Mouse (Mus musculus) ES-Bruce4 (cell line): ENCODE results near the gene Pmpcb. TPM values are rescaled to one million over a fixed set of nuclear protein-coding genes. Genes with fewer than 3 reads are reported as not detected.

Experiments
- H3K27ac ChIP-seq: 2 replicates; pipeline ENCODE4 v1.5.1; 2012; ENCODE audit warnings: low read length, inconsistent platforms; ENCODE audit not compliant: insufficient read depth
- H3K27me3 ChIP-seq: 2 replicates; pipeline ENCODE4 v1.6.1; 2012; ENCODE audit warnings: mild to moderate bottlenecking, low read length, inconsistent platforms; ENCODE audit not compliant: control insufficient read depth, poor library complexity, insufficient read depth, severe bottlenecking
- H3K36me3 ChIP-seq: 2 replicates; pipeline ENCODE4 v1.6.1; 2012; ENCODE audit warnings: inconsistent platforms, mild to moderate bottlenecking, low read length, moderate library complexity; ENCODE audit not compliant: control insufficient read depth, poor library complexity, insufficient read depth, severe bottlenecking
- H3K4me1 ChIP-seq: one replicate; pipeline ENCODE4 v1.8.1; 2011; ENCODE audit warnings: low read length; ENCODE audit not compliant: control insufficient read depth, insufficient read depth
- H3K4me3 ChIP-seq: 2 replicates; pipeline ENCODE4 v1.5.1; 2011; ENCODE audit warnings: low read depth, mild to moderate bottlenecking, low read length
- H3K9ac ChIP-seq: 2 replicates; pipeline ENCODE4 v1.6.1; 2012; ENCODE audit warnings: low read depth, mild to moderate bottlenecking, inconsistent platforms; ENCODE audit not compliant: poor library complexity, severe bottlenecking
- H3K9me3 ChIP-seq: replicated peaks from 2 replicates; pipeline ENCODE4 v1.6.1; 2012; ENCODE audit warnings: mild to moderate bottlenecking, low read length, inconsistent platforms; ENCODE audit not compliant: control insufficient read depth, poor library complexity, insufficient read depth, severe bottlenecking
- CTCF ChIP-seq: IDR thresholded peaks from one replicate; pipeline ENCODE4 v1.8.1; 2011; ENCODE audit warnings: low read depth, low read length
- EP300 ChIP-seq: IDR thresholded peaks from 2 replicates; pipeline ENCODE4 v1.6.1; 2011; ENCODE audit warnings: low read depth, low read length; ENCODE audit not compliant: insufficient read depth
- POLR2A ChIP-seq: IDR thresholded peaks from one replicate; pipeline ENCODE4 v1.8.1; 2011; ENCODE audit warnings: low read length; ENCODE audit not compliant: insufficient read depth
- polyA plus RNA-seq: library from polyadenylated mRNA; stranded (reverse); fragments of >200 nt; gene quantifications from 2 replicates; pipeline ENCODE4 v1.2.4, GENCODE M21; 2011; ENCODE audit warnings: low read depth; ENCODE audit not compliant: missing spikeins, insufficient read depth, insufficient read length

Gene Pmpcb
- polyA plus RNA-seq, 1 experiment, result 111 TPM

DNA sequence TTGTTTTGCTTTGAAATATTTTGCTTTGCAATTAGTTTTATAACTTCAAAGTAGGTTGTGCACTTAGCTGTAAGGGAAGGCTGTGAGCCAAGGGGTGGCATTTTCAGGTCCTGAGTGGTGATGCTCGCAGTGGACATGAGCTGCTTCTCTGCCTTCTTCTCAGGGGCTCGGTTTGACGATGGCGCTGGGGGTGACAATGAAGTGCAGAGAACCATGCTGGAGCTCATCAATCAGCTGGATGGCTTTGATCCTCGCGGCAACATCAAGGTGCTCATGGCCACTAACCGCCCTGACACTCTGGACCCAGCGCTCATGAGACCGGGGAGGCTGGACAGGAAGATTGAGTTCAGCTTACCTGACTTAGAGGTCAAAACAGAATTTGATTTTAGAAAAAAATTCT lies 66.0 kb downstream of the Pmpcb start:
- H3K27ac ChIP-seq, result no peak overlapping the region
- no peak for TF ChIP-seq CTCF
- no peak for TF ChIP-seq EP300
- TF ChIP-seq POLR2A, result no peak
- H3K9ac ChIP-seq, result no peak overlapping the region
- no peaks in the 10 kb centered on the region for H3K4me1 ChIP-seq
- H3K27me3 ChIP-seq, result no peaks in the 10 kb centered on the region; the same call in 1 of the 2 replicates
- H3K4me3 ChIP-seq, result no peak overlapping the region
- H3K36me3 ChIP-seq, result peaks cover 35% of the 10 kb centered on the region
- no peaks in the 10 kb centered on the region for H3K9me3 ChIP-seq

- H3K36me3 ChIP-seq, result peaks cover 31% of the 10 kb centered on the region
- no peaks in the 10 kb centered on the region for H3K4me1 ChIP-seq
- no peaks in the 10 kb centered on the region; the same call in 1 of the 2 replicates for H3K27me3 ChIP-seq
- H3K9me3 ChIP-seq, result no peaks in the 10 kb centered on the region
- no peak overlapping the region for H3K27ac ChIP-seq
- no peak overlapping the region for H3K9ac ChIP-seq
- H3K4me3 ChIP-seq, result no peak overlapping the region
- TF ChIP-seq EP300, result no peak
These were observed 66.8 kb downstream of the Pmpcb start for GRCm38 (mm10) chr5:21803691-21804188.

- Histone ChIP-seq H3K9ac (no peak overlapping the region), H3K36me3 (peaks cover 23% of the 10 kb centered on the region), H3K4me1 (no peaks in the 10 kb centered on the region), H3K4me3 (no peak overlapping the region), H3K27me3 (no peaks in the 10 kb centered on the region; the same call in 1 of the 2 replicates), H3K27ac (no peak overlapping the region), H3K9me3 (no peaks in the 10 kb centered on the region)
- no peak for TF ChIP-seq EP300
- no peak for TF ChIP-seq POLR2A
- no peak for TF ChIP-seq CTCF
These were observed 67.9 kb downstream of the Pmpcb start for GRCm38 (mm10) chr5:21804837-21805236.

Other genes starting within 250 kb of the Pmpcb start
- 0.73 TPM in 1 of 2 replicates, not detected in the other for gene Lrrc17, start 193.6 kb upstream of the Pmpcb start, polyA plus RNA-seq
- not detected in 2 replicates for gene Fbxl13, start 91.5 kb upstream of the Pmpcb start, polyA plus RNA-seq
- 74.3 and 74.7 TPM in 2 replicates for gene Armc10, start 91.3 kb upstream of the Pmpcb start, polyA plus RNA-seq
- gene Napepld, start 35.7 kb upstream of the Pmpcb start, polyA plus RNA-seq, result 6.4 and 7.0 TPM in 2 replicates
- 113 and 119 TPM in 2 replicates for gene Dnajc2, start 48.1 kb downstream of the Pmpcb start, polyA plus RNA-seq
- 137 TPM in 2 replicates for gene Psmc2, start 48.1 kb downstream of the Pmpcb start, polyA plus RNA-seq
- gene Slc26a5, start 128.5 kb downstream of the Pmpcb start, polyA plus RNA-seq, result not detected in 2 replicates